Mouse (Mus musculus) layer of hippocampus, postnatal 36 days (tissue): ENCODE data around the gene Prrc2a. TPM values are rescaled to one million over a fixed set of nuclear protein-coding genes. Genes with fewer than 3 reads are reported as not detected.

ENCODE experiments used
- DNase-seq, 2 experiments: peaks; one replicate each; pipeline ENCODE4 v3.0.0; 2022
- total RNA-seq, 2 experiments: library from RNA; stranded (reverse); gene quantifications; 2 replicates each; pipeline ENCODE4 v1.2.3; 2021

Gene Prrc2a
- total RNA-seq, 2 experiments from 2014 or later: 315 to 340 TPM

DNA sequence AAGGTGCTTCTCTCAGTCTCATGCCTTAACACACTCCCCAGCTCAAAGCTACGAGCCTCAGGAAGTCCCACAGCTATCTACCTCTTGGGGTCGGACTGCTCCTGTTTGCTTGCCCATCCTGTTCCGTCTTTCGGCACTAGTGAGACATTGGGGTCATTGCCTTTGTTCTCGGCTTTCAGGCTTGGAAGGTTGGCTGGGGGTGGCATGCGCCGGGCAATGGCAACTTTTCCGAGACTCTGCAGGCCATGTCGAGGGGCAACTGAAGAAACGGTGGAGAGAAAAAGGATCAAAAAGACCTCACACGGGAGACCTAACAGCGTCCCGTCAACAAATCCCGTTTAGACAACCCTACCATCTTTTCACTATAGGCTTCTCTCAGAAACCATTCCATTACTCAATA is 2.6 kb downstream of the Prrc2a start:
- no peak for DNase-seq

DNA sequence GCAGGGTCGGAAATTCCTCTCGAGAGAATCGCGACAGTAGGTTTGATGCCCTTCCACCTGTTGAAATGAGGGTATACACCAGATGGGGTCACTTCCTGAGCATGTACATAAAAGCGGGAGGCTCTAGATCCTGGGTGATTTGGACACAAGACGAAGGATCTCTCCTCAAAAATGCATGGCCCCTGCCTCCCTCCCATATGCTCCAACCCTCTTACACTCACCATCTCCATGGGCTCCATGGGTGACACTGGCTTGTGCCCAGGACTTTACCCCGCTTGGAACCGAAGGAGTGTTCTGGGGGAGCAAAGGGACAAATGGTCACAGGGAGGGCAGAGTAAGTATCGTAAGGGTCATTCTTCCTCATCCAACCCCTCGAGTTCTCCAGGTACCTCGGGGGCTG is 3.3 kb downstream of the Prrc2a start:
- no peak for DNase-seq

GRCm38 (mm10) chr17:35159638-35160037 is 5.1 kb downstream of the Prrc2a start:
- DNase-seq: no peak

DNA sequence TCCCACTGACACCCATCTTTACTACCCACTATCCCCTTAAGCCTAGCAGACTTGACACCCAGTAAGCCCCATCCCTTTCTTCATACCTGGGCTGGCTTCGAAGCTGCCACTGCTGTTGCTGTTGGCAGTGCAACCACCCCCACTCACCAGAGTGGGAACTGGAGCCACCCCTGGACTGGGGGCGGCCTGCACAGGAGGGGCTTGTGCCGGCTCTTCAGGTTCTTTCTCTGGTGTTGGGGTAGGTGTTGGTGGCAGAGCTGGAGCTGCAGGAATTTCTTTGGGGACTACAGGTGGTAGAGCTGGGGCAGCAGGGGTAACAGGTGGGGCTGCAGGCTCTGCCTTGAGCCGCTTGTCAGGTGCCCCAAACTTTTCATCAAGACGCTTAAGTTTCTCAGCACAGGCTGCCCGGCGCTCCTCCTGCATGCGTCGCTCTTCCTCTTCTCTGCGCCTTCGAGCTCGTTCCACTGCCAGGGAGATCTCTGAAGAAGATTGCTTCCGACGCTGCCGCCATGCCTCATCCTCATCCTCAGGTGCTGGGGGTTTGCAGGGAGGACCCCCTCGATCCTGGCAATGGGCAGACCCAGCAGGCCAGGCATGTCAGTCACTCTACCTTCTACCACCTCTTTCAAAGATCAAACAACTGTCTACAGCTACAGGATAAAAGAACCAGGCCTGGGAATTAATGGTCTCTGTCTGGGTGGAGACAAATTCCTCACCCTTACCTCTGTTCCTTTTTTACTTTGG is 5.7 kb downstream of the Prrc2a start:
- no peak for DNase-seq

- no peak for DNase-seq
Observed at GRCm38 (mm10) chr17:35157661-35158175, 7.0 kb downstream of the Prrc2a start.

DNA sequence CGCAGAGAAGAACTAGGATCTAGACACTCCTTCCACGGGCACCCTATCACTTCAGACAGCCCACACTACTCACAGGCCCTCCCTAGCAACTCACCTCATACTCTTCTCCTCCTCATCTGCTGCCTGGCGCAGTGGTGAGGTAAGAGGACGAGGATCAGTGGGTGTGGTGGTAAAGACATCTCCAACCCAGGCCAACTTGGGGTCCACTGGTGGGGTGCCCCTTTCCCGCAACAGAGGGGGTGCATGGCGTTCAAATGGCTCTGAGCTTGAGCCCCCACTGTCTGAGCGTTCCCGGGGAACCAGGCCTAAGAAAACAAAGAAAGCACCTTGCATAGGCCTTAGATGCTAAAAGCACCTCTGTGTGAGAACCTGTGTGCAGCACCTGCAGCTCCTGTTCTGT is 7.4 kb downstream of the Prrc2a start:
- DNase-seq: no peak

GRCm38 (mm10) chr17:35156461-35157200 is 8.1 kb downstream of the Prrc2a start:
- DNase-seq: no peak

GRCm38 (mm10) chr17:35155451-35155850 is 9.2 kb downstream of the Prrc2a start:
- DNase-seq: no peak

DNA sequence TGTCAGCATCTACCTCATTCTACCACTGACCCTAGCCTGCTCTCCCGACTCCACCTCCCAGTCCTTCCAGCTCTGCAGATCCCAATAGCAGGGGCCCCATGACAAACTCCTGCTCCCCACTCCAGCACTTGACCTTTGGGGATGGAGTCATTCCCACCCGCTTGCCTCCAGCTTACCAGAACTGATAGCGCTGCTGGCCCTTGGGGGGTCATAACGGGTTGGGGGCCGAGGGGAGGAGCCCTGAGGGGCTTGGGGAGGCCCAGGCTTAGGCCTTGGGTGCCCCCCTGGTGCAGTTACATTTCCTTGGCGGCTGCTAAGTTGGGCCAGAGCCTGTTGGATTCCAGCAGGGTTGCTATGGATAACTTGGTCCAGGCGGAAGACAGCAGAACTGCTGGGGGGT is 10.1 kb downstream of the Prrc2a start:
- DNase-seq: no peak

- no peak for DNase-seq
Observed at GRCm38 (mm10) chr17:35153931-35154330, 10.8 kb downstream of the Prrc2a start.

DNA sequence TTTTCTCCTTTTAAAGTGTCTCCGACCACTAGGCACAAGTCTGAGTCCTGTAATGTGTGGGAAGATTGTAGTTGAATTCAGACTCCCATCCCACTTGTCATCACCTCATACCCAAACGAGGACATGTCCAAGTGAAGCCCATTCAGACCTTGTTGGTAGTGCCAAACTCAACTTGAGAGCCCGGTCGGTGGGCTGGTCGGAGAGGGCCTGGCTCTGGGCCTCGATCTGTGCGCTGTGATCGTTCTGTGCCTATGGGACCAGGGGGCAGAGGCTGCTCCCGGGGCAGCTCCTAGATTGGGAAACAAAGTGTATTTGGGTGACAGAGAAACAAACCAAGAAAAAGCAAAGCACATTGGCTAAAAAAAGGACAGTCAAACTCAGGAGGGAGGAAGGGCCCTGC is 11.6 kb downstream of the Prrc2a start:
- no peak for DNase-seq

DNA sequence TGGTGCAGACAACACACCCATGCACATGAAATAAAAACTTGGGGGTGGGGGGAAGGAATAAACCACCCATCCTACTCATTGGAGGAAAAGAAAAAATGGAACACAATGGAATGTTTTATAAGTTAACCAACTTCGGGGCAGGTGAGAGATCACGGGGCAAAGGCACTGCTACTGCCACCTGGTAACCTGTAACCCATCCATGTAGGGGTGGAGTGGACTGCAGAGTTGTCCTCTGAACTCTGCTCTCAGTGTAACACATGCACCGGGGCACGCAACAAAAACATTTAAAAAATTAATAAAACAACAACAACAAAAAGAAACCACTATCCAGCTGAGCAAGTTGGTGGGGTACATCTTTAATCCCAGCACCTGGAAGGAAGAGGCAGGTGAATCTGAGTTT is 12.6 kb downstream of the Prrc2a start:
- DNase-seq: no peak

DNA sequence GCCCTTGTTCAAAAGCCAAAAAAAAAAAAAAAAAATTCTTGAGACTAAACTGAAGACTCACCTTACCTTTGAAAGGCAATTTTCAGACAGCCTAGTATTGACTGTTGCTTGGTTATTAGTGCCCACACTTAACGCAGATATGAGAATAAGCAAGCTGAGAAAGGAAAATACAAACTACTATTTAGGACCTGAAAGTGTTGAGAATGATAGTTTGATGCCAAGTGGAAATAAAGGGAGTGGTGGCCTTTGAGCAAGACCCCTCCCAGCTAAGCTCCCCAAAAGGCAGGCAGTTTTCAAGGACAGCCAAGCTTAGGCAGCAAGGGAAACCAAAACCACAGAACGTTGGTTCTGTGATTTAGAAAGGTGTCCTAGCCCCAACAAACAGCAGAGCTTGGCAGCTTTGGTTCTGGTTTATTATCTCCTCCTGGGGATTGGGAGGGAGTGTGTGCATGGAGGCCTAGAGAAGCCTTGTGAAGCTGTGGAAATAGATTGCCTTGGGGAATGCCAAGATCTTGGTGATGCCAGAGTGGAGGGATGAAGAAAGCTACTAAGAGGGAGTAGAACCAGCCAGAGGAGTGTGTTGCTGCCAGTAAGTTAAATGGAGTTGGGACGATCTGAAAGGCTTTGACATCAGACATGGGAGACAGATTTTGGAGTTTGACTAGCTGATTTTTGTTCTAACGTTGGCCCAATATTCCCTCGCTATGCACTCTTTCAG is 16.6 kb downstream of the Prrc2a start:
- DNase-seq: no peak

GRCm38 (mm10) chr17:35147348-35147747 is 17.3 kb downstream of the Prrc2a start:
- DNase-seq: no peak

GRCm38 (mm10) chr17:35146139-35146538 is 18.6 kb downstream of the Prrc2a start:
- no peak for DNase-seq

DNA sequence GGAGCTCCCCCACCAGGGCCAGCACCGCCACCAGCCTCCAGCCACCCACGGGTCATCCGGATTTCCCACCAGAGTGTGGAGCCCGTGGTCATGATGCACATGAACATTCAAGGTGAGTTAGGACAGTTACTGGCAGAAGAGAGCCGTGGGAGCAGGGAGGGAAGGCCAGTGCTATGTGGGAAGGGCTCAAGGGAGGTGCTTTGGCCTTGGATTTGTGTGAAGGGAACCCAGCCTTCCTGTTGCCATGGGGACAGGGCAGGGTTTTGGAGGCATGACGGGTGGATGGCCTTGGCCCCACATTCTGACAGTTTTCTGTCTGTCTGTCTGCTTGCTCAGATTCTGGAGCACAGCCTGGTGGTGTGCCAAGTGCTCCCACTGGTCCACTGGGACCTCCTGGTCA is 22.7 kb downstream of the Prrc2a start:
- no peak for DNase-seq

GRCm38 (mm10) chr17:35140490-35140996 is 24.2 kb downstream of the Prrc2a start:
- DNase-seq: no peak

DNA sequence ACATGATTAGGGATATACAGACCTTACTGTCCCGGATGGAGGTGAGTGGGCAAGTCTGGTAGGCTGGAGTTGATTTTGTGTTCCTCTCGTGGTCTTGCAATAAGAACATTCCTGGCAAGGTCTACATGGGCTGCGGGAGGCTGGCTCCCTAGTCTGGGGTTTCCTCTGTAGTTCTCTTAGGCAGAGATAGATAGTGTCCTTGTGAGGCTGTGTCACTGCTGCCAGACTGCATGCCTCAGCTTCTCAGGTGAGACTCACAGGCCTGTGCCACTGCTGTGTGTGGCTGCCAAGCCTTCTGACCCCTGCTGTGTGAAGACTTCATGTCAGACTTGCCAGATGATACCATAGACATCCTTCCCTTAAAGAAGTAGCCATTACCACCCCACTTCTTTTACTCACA is 25.4 kb downstream of the Prrc2a start:
- DNase-seq: no peak

DNA sequence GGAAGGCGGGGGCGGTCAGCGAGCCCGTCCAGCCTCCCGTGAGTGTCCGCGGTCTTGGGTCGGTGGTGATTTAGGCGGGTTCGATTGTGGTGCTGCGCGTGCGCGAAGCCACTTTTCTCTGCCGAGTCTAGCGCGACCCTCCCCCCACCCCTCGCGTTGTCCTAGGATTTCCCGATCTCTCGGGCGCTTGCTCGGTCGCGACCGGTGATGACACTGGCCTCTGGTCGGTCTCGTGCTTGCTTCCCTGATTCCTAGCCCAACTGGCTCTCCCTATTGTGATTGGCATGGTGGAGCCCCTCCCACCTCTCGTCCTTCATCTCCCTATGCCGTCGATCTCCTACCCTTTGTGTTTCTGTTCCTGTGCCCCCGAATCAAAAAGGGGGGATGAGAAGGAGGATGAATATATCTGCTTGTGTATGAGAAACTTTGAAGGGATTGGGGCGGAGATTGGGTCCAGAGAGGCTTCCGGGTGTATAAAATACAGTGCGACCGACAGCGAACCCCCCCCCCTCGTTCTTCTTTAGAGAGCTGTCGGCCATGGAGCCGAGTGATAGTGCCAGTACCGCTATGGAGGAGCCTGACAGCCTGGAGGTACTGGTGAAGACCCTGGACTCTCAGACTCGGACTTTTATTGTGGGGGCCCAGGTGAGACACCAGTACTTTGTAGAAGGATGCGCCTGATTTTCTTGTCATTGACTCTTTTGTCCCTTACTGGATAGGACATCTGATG is 28.9 kb downstream of the Prrc2a start:
- DNase-seq: no peak

- peak; percentile 96 for DNase-seq
Observed at GRCm38 (mm10) chr17:35134801-35135590, 29.7 kb downstream of the Prrc2a start, which contains the start of gene Bag6. TSS of gene Bag6 (plus strand) at chr17:35135178.

GRCm38 (mm10) chr17:35133517-35133916 is 31.2 kb downstream of the Prrc2a start:
- no peak for DNase-seq
